Mouse (Mus musculus): ENCODE results near the gene Arhgap1. TPM values are rescaled to one million over a fixed set of nuclear protein-coding genes. Genes with fewer than 3 reads are reported as not detected.

Gene Arhgap1
- polyA plus RNA-seq, 1 experiment from 2014 or later: 143 TPM

GRCm38 (mm10) chr2:91673587-91673986, 23.9 kb downstream of the Arhgap1 start:
- Histone ChIP-seq H3K4me2 (replicated peaks) (no peak overlapping the region), H3K27ac (no peak overlapping the region), H3K4me1 (replicated peaks) (no peaks in the 10 kb centered on the region), H3K36me3 (peaks cover 34% of the 10 kb centered on the region), H3K27me3 (replicated peaks) (no peaks in the 10 kb centered on the region), H3K9me3 (no peaks in the 10 kb centered on the region), H3K9ac (no peak overlapping the region), H3K4me3 (replicated peaks) (no peak overlapping the region)
- no peak for ATAC-seq
- WGBS: 93% methylated on average over 2 of the region's 2 CpGs

- Histone ChIP-seq H3K9ac (no peak overlapping the region), H3K4me2 (replicated peaks) (no peak overlapping the region), H3K36me3 (peaks cover 26% of the 10 kb centered on the region), H3K4me1 (replicated peaks) (no peaks in the 10 kb centered on the region), H3K4me3 (replicated peaks) (no peak overlapping the region), H3K27ac (no peak overlapping the region), H3K27me3 (replicated peaks) (no peaks in the 10 kb centered on the region), H3K9me3 (no peaks in the 10 kb centered on the region)
- WGBS: 90% methylated on average over 5 of the region's 5 CpGs
- ATAC-seq: no peak
Measured at GRCm38 (mm10) chr2:91674895-91675294, 25.2 kb downstream of the Arhgap1 start.

- H3K36me3 ChIP-seq: peaks cover 20% of the 10 kb centered on the region; the same call in 1 of the 2 replicates
Measured at GRCm38 (mm10) chr2:91676420-91676819, 26.8 kb downstream of the Arhgap1 start.

GRCm38 (mm10) chr2:91676961-91677360, 27.3 kb downstream of the Arhgap1 start:
- Histone ChIP-seq H3K9me3 (no peaks in the 10 kb centered on the region), H3K27me3 (replicated peaks) (no peaks in the 10 kb centered on the region), H3K9ac (no peak overlapping the region), H3K4me1 (replicated peaks) (no peaks in the 10 kb centered on the region), H3K4me2 (replicated peaks) (no peak overlapping the region), H3K27ac (no peak overlapping the region), H3K4me3 (replicated peaks) (no peak overlapping the region), H3K36me3 (peaks cover 20% of the 10 kb centered on the region; the same call in 1 of the 2 replicates)
- ATAC-seq: no peak

More at GRCm38 (mm10) chr2:91676420-91676819, 26.8 kb downstream of the Arhgap1 start:
- ATAC-seq: no peak
- Histone ChIP-seq H3K4me3 (replicated peaks) (no peak overlapping the region), H3K9ac (no peak overlapping the region), H3K27me3 (replicated peaks) (no peaks in the 10 kb centered on the region), H3K4me1 (replicated peaks) (no peaks in the 10 kb centered on the region), H3K4me2 (replicated peaks) (no peak overlapping the region), H3K9me3 (no peaks in the 10 kb centered on the region), H3K27ac (no peak overlapping the region)
- 72% methylated on average over 2 of the region's 2 CpGs for WGBS

- 68% methylated on average over 4 of the region's 4 CpGs for WGBS
- Histone ChIP-seq H3K4me3 (replicated peaks) (no peak overlapping the region), H3K9ac (no peak overlapping the region), H3K27me3 (replicated peaks) (no peaks in the 10 kb centered on the region), H3K27ac (no peak overlapping the region), H3K4me1 (replicated peaks) (no peaks in the 10 kb centered on the region), H3K4me2 (replicated peaks) (no peak overlapping the region), H3K36me3 (peaks cover 13% of the 10 kb centered on the region), H3K9me3 (no peaks in the 10 kb centered on the region)
- no peak for ATAC-seq
Measured at GRCm38 (mm10) chr2:91682850-91683249, 33.2 kb downstream of the Arhgap1 start.

- 74% methylated on average over 8 of the region's 8 CpGs for WGBS
Measured at GRCm38 (mm10) chr2:91683919-91684318, 34.3 kb downstream of the Arhgap1 start.

GRCm38 (mm10) chr2:91689452-91689851, 39.8 kb downstream of the Arhgap1 start:
- Histone ChIP-seq H3K27me3 (replicated peaks) (no peaks in the 10 kb centered on the region), H3K4me3 (replicated peaks) (no peak overlapping the region), H3K4me2 (replicated peaks) (no peak overlapping the region), H3K36me3 (peaks cover 11% of the 10 kb centered on the region), H3K27ac (no peak overlapping the region), H3K9me3 (no peaks in the 10 kb centered on the region), H3K4me1 (replicated peaks) (no peaks in the 10 kb centered on the region), H3K9ac (no peak overlapping the region)
- WGBS: 82% methylated on average over 7 of the region's 7 CpGs
- no peak for ATAC-seq

More at GRCm38 (mm10) chr2:91683919-91684318, 34.3 kb downstream of the Arhgap1 start:
- H3K4me1 ChIP-seq (replicated peaks): no peaks in the 10 kb centered on the region
- no peaks in the 10 kb centered on the region for H3K27me3 ChIP-seq (replicated peaks)
- H3K9ac ChIP-seq: no peak overlapping the region
- peaks cover 14% of the 10 kb centered on the region for H3K36me3 ChIP-seq
- ATAC-seq: peak; percentile 43; the same call in 1 of the 2 replicates
- H3K27ac ChIP-seq: no peak overlapping the region
- H3K4me2 ChIP-seq (replicated peaks): no peak overlapping the region
- H3K9me3 ChIP-seq: no peaks in the 10 kb centered on the region
- H3K4me3 ChIP-seq (replicated peaks): no peak overlapping the region

- peak; percentile 47; the same call in 1 of the 2 replicates for ATAC-seq
- H3K36me3 ChIP-seq: 0 out of 2 replicates have a peak, but pooled peaks cover 5% of the 10 kb centered on the region
- no peaks in the 10 kb centered on the region for H3K27me3 ChIP-seq (replicated peaks)
- H3K4me1 ChIP-seq (replicated peaks): no peaks in the 10 kb centered on the region
- no peak overlapping the region for H3K4me2 ChIP-seq (replicated peaks)
- no peak overlapping the region for H3K9ac ChIP-seq
- H3K9me3 ChIP-seq: no peaks in the 10 kb centered on the region
- no peak overlapping the region for H3K27ac ChIP-seq
- no peak overlapping the region for H3K4me3 ChIP-seq (replicated peaks)
- 88% methylated on average over 10 of the region's 10 CpGs for WGBS
Measured at GRCm38 (mm10) chr2:91695436-91696224, 46.0 kb downstream of the Arhgap1 start.

- Histone ChIP-seq H3K36me3 (0 out of 2 replicates have a peak, but pooled peaks cover 3% of the 10 kb centered on the region), H3K27ac (no peak overlapping the region), H3K9me3 (no peaks in the 10 kb centered on the region), H3K4me2 (replicated peaks) (no peak overlapping the region), H3K4me3 (replicated peaks) (no peak overlapping the region), H3K9ac (no peak overlapping the region), H3K4me1 (replicated peaks) (no peaks in the 10 kb centered on the region), H3K27me3 (replicated peaks) (no peaks in the 10 kb centered on the region)
- peak; percentile 83 for ATAC-seq
- WGBS: 61% methylated on average over 1 of the region's 1 CpGs
Measured at GRCm38 (mm10) chr2:91696225-91696590, 46.5 kb downstream of the Arhgap1 start.

GRCm38 (mm10) chr2:91699225-91699624, 49.6 kb downstream of the Arhgap1 start:
- WGBS: 62% methylated on average over 1 of the region's 1 CpGs
- no peak overlapping the region for H3K4me2 ChIP-seq (replicated peaks)
- no peak for ATAC-seq
- 0 out of 2 replicates have a peak, but pooled peaks cover 3% of the 10 kb centered on the region for H3K36me3 ChIP-seq
- no peaks in the 10 kb centered on the region for H3K9me3 ChIP-seq
- no peaks in the 10 kb centered on the region for H3K27me3 ChIP-seq (replicated peaks)
- no peak overlapping the region for H3K4me3 ChIP-seq (replicated peaks)
- H3K4me1 ChIP-seq (replicated peaks): no peaks in the 10 kb centered on the region
- H3K9ac ChIP-seq: no peak overlapping the region
- H3K27ac ChIP-seq: no peak overlapping the region

GRCm38 (mm10) chr2:91701366-91701765, 51.7 kb downstream of the Arhgap1 start:
- no peak overlapping the region for H3K27ac ChIP-seq
- no peak overlapping the region for H3K4me3 ChIP-seq (replicated peaks)
- no peak overlapping the region for H3K9ac ChIP-seq
- no peaks in the 10 kb centered on the region for H3K27me3 ChIP-seq (replicated peaks)
- WGBS: 93% methylated on average over 2 of the region's 2 CpGs
- ATAC-seq: no peak
- H3K4me2 ChIP-seq (replicated peaks): no peak overlapping the region
- H3K4me1 ChIP-seq (replicated peaks): no peaks in the 10 kb centered on the region
- no peaks in the 10 kb centered on the region for H3K36me3 ChIP-seq
- no peaks in the 10 kb centered on the region for H3K9me3 ChIP-seq

GRCm38 (mm10) chr2:91705736-91706135, 56.1 kb downstream of the Arhgap1 start:
- Histone ChIP-seq H3K36me3 (no peaks in the 10 kb centered on the region), H3K4me1 (replicated peaks) (peaks cover 3% of the 10 kb centered on the region; the same call in 1 of the 2 replicates), H3K4me2 (replicated peaks) (no peak overlapping the region), H3K27ac (no peak overlapping the region), H3K9ac (no peak overlapping the region), H3K27me3 (replicated peaks) (no peaks in the 10 kb centered on the region), H3K4me3 (replicated peaks) (no peak overlapping the region), H3K9me3 (no peaks in the 10 kb centered on the region)
- WGBS: 77% methylated on average over 6 of the region's 6 CpGs
- ATAC-seq: no peak

- no peak for ATAC-seq
- Histone ChIP-seq H3K9ac (no peak overlapping the region), H3K4me2 (replicated peaks) (no peak overlapping the region), H3K27ac (no peak overlapping the region), H3K36me3 (no peaks in the 10 kb centered on the region), H3K27me3 (replicated peaks) (no peaks in the 10 kb centered on the region), H3K4me3 (replicated peaks) (no peak overlapping the region), H3K9me3 (no peaks in the 10 kb centered on the region), H3K4me1 (replicated peaks) (peaks cover 3% of the 10 kb centered on the region; the same call in 1 of the 2 replicates)
Measured at GRCm38 (mm10) chr2:91706456-91706855, 56.8 kb downstream of the Arhgap1 start.

All from intestine, embryonic 15.5 days (tissue).